In genomic region chr4:63608391-63608790, GRCm38 (mm10) we compare ENCODE assay signal across 1 mouse cellular context.
TF ChIP-seq lines count a peak whose summit lies in the region.

No protein-coding gene starts in this region.

TF ChIP-seq in C2C12, 6 proteins besides CTCF, POLR2A, EP300 and RAD21:
- TF ChIP-seq MYOD1 (IDR thresholded peaks at IDR 0.05; ENCODE audit: control insufficient read depth, insufficient read length, low read depth) (no peak), USF1 (IDR thresholded peaks at IDR 0.05; ENCODE audit: low read depth) (peak; percentile 11), MYOG (IDR thresholded peaks at IDR 0.05; ENCODE audit: control insufficient read depth, extremely low read depth, insufficient read length) (no peak), FOSL1 (IDR thresholded peaks at IDR 0.05; ENCODE audit: insufficient read depth, low read length, poor library complexity, severe bottlenecking) (no peak), MAX (IDR thresholded peaks at IDR 0.05) (no peak), CEBPB (IDR thresholded peaks at IDR 0.05; ENCODE audit: low read depth) (no peak)
